Mouse (Mus musculus) A20 (cell line): Measurements from ENCODE around the gene Cblb.

Experiments used
- DNase-seq: peaks from one replicate; pipeline ENCODE4 v3.0.0-alpha.2; 2011; ENCODE audit warnings: low read depth, low spot score

The Cblb gene

GRCm38 (mm10) chr16:52194866-52195265, 163.8 kb downstream of the Cblb start:
- DNase-seq: no peak

- DNase-seq: no peak
Measured at GRCm38 (mm10) chr16:52200107-52200506, 169.1 kb downstream of the Cblb start.

GRCm38 (mm10) chr16:52210844-52211606, 180.0 kb downstream of the Cblb start:
- no peak for DNase-seq

GRCm38 (mm10) chr16:52219069-52219468, 188.0 kb downstream of the Cblb start:
- DNase-seq: peak; percentile 67

- no peak for DNase-seq
Measured at GRCm38 (mm10) chr16:52222896-52223295, 191.9 kb downstream of the Cblb start.

GRCm38 (mm10) chr16:52229446-52229845, 198.4 kb downstream of the Cblb start:
- no peak for DNase-seq

- DNase-seq: no peak
Measured at GRCm38 (mm10) chr16:52229930-52230329, 198.9 kb downstream of the Cblb start.

GRCm38 (mm10) chr16:52242144-52242543, 211.1 kb downstream of the Cblb start:
- DNase-seq: no peak

- no peak for DNase-seq
Measured at GRCm38 (mm10) chr16:52243421-52243973, 212.5 kb downstream of the Cblb start.

- no peak for DNase-seq
Measured at GRCm38 (mm10) chr16:52250196-52250595, 219.2 kb downstream of the Cblb start.

- DNase-seq: no peak
Measured at GRCm38 (mm10) chr16:52250935-52251334, 219.9 kb downstream of the Cblb start.
